Mouse (Mus musculus) mouse trophoblast stem cell (cell line): ENCODE measurements at regions not wholly inside any gene's neighbourhood (a gene's known extent, or its start where the extent isn't known, plus 50 kb on each side); places are given as distances from the start of the nearest gene placed in this dataset.

Experiments
- in situ Hi-C, 2 experiments: fragments of 300-500 bp; cut with MseI, MboI; formaldehyde crosslinking; loops; 2 replicates in 1 of 2; 3 replicates in 1 of 2; pipeline ENCODE4 v1.15.1; 2025

DNA sequence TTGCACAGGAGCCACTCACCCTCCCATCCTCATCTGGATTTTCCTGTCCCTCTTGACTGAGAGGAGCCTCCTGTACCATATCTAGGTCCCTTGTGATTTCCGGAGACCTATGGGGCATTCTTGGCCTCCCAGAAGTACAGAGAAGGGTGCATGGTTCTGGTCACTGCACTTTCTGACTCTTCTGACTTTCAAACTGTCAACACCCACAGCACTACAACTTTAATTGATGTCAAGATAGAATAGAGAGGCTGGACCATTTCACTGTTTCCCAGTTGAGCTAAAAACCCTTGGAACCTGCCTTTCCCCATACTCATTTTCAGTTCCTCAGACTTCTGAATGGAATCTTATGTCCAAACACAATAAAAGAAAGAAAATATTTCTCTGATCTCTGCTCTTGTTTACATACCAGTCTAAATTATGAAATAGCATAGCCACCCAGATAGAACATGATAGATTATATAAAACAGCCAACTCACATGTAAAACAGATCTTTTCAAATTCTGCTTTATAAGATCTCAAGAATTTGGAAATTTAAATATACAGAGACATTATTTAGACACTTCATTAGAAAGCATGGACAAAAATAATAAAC lies 144.2 kb downstream of the Ptger3 start:
- in situ Hi-C loops, result no loop called here

GRCm38 (mm10) chr3:157699961-157700360 lies 133.3 kb downstream of the Ptger3 start:
- in situ Hi-C loops, result no loop called here

GRCm38 (mm10) chr3:157698529-157698928 lies 131.8 kb downstream of the Ptger3 start:
- in situ Hi-C loops, result no loop called here

GRCm38 (mm10) chr3:157695128-157696075 lies 128.7 kb downstream of the Ptger3 start:
- in situ Hi-C loops, result no loop called here
